Mouse (Mus musculus): ENCODE results near the gene Zfp148.
A peak's percentile ranks its signal among the peaks of the same experiment; 100 is the strongest.

The Zfp148 gene

DNA sequence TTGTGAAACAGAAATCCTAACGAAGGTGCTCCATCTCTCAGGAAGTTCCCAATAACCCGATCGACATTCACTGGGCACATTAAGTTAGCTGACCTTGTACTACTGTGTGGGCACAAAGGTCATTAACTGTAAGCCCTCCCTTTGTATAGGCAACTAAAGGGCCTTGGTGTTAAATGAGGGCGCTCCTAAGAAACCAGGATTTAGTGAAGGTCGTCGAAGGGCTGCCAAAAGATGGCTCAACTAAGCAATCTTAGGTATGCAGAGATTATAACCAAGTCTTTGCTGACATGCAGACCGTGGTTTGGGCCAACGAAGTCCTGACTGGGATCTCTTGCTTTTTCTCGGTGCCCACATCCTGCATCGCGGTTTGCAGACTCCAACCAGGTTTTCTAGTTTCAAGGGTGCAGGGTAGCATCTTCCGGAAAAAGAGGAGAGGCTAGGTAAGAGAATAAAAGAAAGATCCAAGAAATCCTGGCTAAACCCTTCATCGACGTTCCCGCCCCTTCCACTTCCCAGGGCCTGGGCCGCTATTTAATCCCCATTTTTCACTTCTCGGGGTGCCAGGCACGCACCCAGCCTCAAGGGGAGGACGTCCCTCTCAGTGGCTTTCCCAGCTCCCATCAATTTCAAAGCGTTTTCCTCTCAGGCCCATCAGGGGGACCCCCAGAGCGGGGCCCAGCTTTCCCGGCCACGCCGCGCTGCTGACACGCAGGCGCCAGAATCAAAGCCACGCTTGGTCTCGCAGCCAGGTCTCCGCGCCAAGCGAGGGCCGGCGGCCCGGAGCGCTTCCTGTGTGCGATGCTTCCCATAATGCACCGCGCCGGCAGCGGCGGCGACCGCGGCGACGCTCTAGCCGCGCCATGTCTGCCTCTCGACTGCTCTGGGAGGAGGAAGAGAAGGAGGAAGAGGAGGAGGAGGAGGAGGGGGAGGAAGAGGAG lies at the start of gene Zfp148:
Gene Zfp148, plus strand, starts transcription at position 893 of the 938 bp plus-strand sequence.
- DNase-seq (ENCODE audit: low spot score) = peak; percentile 91

DNA sequence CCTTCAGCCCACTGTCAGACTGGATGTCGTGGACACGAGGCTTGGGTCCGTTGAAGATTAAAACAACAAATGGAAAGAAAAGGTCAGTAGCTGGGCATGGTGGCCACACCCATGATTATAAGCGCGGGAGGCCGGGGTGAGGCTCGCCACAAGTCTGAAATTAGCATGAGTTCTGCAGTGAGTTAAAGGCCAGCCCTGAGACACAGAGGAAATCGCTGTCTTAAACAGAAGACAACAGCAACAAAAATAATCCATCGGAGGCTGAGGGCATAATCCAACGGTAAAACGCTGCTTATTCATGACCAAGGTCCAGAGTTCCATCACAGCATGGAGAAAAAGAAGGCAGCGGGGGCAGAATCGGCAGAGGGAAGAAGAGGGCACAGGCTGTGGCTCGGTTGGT lies 47.6 kb upstream of the Zfp148 start:
- no peak for DNase-seq (ENCODE audit: low spot score)

DNA sequence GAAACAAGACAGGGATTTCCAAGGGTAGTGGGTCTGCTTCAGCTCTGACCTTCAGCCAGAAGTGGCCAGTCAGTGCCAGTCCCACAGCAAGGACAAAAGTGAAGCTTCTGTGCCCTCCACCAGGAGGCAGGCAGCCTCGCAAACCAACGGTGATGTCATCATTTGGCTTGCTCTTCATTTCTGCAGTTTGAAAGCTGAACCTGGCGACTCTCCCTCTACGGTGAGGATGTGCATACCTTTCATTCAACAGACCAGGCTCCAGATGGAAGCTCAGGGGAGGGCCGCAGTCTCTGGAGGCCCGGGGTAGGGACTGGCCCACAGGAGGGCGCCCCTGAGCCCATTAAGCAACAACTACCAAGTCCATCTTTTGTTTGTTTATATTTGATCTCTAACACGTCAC lies 43.5 kb upstream of the Zfp148 start:
- DNase-seq (ENCODE audit: low spot score) = peak; percentile 76

DNA sequence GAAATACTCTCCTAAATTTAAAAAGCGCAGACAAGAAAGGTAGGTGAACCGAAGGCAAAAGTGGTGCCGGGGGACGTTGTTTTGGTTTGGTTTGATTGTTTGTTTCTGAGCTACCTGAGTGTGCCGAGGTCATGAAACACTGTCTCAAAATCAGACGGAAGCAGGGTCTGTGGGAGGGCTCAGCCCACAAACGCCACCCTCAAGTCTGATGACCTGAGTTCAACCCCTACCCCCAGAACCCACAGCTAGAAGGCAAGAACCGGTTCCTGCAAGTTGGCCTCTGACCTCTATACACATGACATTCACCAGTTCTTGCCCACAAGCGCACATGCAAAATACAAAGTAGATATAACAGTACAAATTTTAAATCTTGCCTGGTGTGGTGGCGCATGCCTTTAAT lies 43.0 kb upstream of the Zfp148 start:
- DNase-seq (ENCODE audit: low spot score) = no peak

DNA sequence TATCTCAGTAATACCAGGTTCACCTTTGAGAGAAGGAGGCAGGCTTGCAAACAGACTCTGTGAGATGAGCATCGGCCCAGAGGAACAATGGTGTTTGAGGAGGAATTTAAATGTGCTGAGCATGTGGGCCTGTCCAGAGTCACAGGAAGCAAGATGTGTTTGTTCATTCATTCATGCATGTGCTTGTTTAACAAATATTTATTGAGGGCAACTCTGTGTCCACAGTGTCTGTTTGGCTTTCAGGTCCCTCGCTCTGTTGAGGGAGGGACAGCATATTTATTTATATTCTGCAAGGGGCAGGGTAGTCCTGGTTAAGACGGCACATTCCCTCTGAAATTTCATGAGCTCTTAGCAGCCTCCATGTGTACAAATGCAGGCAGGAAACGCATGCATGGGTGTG lies 42.1 kb upstream of the Zfp148 start:
- no peak for DNase-seq (ENCODE audit: low spot score)

DNA sequence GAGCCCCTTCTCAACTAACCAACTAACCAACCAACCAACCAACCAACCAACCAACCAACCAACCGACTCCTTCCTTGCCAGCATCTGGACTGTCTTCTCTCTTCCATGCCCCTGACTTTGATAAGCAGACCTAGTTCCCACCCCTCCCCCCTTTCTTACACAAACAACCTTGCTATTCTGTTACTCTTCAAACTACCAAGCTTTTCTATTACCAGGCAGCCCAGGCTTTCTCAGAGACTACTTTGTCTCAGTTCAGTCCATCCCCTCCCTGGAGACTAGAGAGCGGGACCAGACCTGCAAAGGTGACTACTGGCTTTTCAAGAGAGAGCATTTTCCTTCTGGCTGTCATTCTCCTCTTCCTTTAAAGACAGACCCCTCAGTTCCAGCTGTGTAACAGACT lies 41.2 kb upstream of the Zfp148 start:
- no peak for DNase-seq (ENCODE audit: low spot score)

DNA sequence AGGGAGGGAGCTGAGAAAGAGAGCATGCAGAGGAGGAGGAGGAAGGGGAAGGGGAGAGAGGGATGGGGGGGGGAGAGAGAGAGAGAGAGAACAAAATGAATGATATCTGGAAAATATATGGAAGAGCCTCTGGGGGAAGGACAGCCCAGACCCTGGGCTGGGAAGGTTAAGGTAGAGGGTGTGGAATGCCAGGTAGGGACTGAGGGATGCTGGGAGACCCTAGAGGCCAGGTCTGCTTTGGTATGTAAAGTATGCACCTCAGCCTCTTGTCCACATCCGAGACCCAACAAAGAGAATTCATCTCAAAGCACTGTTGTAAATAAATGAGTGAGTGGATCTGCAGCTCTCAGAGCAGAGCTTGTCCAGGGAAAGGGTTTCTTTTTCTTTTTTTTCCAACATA lies 38.3 kb upstream of the Zfp148 start:
- no peak for DNase-seq (ENCODE audit: low spot score)

DNA sequence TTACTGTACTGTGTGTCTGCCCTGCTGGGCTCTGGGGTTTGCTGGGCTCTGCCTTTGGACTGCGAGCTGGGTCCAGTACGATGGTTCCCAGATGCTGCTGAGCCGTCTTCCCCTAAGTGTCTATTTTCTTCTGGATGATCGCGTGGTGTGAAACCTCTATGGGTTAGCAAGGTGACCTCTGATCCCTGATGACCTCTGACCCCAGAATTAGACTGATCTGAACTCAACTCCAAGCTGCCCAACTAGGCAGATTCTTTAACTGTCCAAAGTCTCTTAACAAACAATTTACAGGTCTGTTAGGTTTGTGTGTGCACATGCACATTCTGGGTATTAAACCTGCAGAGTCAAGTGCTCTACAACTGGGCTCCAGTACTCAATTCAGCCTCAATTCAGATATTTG lies 37.5 kb upstream of the Zfp148 start:
- no peak for DNase-seq (ENCODE audit: low spot score)

DNA sequence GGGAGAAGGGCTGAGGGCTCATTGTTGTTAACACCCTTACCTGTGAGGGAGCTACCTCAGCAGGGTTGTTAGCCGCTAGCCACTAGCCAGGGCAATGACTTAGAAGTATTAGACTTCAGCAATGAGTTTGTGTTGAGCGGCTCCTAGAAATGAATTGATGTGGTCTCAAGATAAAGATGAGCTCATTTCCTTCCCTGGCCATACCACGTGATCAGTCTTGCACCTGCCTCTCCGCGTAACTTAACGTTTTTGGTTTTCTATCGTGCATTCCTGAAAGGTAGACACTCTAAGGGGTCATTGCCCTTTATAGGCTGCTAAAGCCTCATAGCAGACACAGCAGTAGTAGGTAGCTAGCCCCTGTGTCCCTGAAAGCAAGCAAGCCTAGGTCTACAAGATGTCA lies 37.0 kb upstream of the Zfp148 start:
- DNase-seq (ENCODE audit: low spot score) = no peak

DNA sequence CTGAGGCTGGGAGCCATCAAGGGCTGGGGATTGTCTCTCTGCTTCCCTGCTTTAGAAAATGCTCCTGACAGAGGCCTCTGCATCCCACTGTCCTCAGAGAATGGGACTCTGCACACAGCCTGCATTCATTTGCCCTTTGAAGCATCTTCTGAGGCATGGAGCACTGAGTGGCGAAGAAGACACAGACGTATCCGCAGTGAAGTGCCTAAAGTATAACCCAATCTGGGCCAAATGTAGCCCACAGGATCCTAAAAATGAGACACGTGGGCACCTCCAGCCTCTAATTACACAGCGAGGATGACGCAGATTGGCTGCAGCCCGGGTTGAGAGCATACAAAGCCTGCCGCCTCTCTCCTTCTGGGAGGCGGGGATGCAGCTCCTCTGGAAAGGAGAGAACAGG lies 36.3 kb upstream of the Zfp148 start:
- peak; percentile 18 for DNase-seq (ENCODE audit: low spot score)

DNA sequence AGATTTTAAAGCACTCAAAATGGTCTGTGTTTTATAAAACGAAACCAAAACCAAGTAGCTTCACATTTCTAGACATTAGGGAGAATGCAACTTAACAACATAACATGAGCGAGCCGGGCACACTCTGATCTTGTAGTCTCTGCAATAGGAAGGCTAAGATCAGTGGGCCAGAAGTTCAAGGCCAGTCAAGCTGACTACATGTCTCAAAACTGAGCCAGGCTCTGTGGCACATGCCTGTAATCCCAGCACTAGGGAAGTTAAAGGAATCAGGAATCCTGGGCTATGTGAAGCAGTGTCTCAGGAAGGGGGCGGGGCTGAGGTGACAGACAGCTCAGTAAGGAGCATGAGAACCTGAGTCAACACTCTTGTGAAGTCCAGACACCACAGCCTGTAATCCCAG lies 35.8 kb upstream of the Zfp148 start:
- peak; percentile 20 for DNase-seq (ENCODE audit: low spot score)

DNA sequence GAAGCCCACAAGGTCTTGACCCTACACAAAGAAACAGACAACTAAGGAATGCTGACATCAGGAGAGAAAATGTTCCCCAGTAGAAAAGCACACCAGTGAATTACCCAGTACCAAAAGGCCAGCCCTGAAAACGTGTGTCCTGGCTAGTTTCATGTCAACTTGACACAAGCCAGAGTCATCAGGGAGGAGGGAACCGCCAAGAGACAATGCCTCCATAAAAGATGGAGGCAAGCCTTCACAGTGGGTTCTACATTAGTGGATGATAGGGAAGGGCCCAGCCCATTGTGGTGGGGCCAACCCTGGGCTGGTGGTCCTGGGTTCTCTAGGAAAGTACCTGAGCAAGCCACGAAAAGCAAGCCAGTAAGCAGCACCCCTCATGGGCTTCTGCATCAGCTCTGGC lies 34.3 kb upstream of the Zfp148 start:
- DNase-seq (ENCODE audit: low spot score) = no peak

DNA sequence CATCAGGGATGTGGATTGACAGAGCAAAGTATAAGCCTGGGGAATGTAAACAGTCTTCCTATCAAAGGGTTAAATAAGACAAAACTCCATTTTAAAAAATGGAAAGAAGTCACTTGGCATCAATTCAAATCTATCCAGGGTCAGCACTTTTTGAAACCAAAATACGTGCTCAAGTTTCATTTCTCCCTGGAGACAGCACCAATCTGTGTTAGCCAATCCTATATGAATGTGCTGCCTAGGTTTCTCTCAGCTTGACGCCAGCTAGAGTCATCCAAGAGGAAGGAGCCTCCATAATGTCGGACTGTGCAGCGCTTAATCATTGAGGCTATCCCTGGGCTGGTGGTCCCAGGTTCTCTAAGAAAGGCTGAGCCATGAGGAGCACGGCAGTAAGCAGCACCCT lies 33.5 kb upstream of the Zfp148 start:
- DNase-seq (ENCODE audit: low spot score) = no peak

DNA sequence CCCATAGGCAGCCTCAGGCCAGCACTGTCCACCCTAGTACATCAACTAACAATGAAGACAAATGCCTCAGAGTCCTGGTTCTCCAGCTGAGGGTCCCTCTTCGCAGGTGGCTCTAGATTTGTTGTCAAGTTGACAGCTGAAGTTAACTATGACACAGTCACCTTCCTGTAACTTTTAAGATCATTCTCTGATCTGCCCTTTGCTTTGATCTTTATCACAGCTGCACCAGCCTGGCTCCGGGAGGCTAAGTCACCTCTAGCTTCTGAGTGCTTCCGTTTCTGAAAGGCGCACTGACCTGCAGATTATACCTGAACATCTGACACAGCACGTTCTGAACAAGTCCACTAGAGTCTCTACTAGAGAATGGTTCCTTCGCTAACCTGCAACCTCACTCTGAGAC lies 22.8 kb upstream of the Zfp148 start:
- no peak for DNase-seq (ENCODE audit: low spot score)

DNA sequence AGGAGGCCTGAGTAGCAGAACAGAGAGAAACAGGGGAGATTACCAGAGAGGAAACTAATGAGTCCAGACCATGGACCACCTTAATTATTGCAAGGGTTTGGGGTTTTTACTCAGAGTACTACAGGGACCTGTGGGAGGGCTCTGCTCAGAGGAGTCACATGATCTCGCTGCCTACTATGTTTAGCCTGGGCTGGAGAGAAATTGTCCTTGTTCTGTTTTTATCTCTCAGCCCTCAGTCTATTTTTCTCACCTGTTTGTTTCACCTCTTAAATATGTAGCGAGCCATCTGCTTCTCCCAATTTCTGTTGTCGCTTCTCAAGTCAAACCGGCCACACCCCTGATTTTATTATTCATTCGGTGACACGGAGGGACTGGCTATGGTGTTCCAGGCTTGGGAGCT lies 14.9 kb upstream of the Zfp148 start:
- DNase-seq (ENCODE audit: low spot score) = no peak

DNA sequence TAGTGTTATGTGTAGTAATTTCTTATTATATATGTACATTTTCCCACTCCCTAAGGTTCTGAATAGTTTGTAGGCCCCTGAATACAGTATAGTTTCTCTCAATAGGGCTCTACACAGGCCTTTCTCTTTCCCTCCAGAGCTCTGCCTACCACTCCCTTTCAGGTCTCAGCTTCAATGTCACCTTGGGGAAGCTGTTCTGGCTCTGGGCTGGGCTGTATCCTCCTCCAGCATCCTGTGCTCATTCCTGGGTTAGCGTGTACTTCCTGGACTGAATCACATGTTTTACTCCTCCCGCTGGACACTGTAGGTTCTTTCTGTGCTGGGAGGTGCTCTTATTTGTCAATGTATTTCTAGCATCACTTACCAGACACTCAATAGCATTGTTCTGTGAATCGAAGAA lies 12.0 kb upstream of the Zfp148 start:
- DNase-seq (ENCODE audit: low spot score) = no peak

DNA sequence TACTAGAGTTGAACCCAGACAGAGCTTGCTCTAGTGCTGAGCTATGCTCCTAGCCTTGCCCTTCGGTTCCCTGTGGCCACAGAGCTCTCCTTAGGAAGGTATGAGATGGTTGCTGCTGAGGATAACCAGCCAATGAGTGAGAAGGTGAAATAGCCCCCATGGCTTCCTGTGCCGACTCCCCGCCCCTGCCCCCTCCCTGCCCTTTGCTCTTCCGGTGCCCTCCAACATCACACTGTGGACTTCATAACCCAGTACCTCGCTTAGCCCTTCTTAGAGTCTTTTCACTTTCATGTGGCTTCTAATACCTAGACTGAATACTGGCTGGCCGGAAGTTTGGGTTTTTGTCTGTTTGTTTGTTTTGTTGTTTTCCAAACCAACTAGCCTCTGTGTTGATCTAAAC lies 9.8 kb upstream of the Zfp148 start:
- DNase-seq (ENCODE audit: low spot score) = no peak

DNA sequence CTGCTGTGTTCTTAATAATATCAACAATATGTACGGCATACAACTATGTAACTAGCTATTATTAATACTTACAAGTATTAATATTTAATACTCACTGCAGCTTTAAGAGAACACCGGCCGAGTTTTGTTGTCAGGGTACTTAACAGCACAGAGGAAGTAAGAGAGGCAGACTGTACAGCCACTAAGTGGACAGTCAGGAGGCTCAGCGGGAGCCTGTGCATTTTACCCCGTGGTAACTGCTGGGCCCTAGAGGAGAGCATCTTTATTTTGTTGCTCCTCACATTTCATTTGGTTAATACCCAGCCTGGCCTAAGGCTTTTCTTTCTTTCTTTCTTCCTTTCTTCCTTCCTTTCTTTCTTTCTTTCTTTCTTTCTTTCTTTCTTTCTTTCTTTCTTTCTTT lies 8.0 kb upstream of the Zfp148 start:
- no peak for DNase-seq (ENCODE audit: low spot score)

DNA sequence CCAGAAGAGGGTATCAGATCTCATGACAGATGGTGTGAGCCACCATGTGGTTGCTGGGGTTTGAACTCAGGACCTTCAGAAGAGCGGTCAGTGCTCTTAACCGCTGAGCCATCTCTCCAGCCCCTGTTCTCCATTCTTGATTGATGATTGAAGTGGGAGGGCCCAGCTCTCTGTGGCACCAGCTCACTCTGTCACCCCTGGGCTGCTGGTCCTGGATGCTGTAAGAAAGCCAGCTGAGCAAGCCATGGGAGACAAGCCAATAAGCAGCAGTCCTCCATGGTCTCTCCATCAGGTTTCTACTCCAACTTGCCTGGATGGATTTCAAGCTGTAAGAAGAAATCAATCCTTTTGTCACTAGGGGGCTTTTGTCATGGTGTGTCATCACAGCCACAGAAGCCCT lies 7.3 kb upstream of the Zfp148 start:
- DNase-seq (ENCODE audit: low spot score) = no peak

DNA sequence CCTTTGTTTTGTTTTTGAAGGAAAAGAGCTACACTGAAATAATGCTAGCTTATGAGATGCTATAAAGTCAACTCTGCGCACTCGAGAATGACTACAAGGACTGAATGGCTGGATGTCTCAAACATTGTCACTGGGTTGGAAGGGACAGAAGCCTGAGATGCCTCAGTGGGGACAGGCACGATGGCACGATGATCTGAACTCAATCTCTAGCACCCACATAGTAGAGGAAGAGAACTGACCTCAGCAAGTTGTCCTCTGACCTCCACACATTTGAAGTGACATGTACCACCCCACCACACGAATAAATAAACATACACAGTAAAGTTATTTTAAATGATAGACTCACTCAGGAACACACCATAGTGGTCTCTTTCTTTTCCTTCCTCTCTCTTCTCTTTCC lies 4.4 kb upstream of the Zfp148 start:
- no peak for DNase-seq (ENCODE audit: low spot score)

DNA sequence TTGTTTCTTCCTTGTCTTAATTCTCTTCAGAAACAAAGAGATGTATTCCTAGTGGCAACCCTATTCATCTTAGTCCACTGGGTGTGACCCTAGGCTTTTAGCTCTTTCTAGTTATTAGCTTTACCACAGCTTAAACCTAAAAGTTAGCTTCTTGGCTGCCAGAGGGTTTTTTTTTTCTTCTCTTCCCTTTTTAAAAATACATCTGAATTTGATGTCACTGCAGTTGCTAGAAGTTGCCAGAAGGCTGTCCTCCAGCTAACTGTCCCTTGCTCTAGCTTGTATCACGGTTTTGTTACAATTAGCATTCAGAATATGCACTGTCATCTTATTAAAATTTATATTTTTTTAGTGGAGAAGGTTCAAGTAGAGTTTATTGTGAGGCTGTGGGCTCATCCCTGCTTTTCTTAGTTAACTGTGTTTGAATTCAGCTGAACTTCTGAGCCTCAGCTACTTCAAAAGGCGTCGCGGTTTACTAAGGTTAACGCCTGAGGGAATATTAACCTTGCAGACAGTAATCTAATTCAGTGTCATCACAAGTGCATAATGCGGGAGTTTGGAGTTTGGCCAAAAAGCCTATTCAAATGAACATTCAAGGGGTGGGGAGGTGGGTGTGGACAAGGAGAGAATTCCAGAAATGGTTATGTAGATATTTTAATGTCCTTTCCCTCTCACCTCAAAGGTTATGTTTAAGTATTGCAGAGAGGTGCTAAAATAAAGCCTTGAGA lies 1.3 kb upstream of the Zfp148 start:
- no peak for DNase-seq (ENCODE audit: low spot score)

DNA sequence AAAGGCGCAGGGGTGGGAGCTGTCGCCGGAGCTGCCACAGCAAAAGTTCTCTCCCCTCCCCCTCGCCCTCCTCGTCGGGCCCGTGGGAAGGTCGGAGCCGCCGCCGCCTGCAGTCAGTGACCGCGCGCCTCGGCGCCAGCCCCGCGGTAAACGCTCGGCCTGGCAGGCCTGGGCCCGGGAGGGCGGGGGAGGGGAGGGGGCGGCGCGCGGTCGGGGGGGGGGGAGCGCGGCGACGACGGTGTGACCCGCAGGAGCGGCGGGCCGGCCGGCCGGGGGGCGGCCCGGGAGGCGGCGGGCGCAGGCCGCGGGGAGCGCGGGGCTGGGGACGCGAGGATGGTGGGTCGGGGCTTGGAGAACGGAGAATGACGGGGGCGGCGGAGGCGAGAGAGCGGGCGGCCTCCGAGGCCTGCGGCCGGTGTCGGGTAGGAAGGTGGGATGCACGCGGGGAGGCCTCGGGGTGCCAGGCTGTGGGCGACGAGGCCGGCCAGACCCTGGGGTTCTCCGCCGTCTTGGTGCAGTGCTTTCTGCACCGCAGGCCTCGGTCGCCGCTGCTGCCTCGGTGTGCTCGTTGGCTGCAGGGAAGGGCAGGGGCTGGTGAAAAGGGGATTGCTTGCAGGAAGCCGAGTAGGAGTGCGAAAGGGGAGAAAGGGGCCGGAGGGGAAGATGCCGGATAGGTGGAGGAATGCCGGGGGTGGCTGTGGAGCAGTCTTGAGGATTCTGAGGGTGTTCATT lies 412 bp downstream of the Zfp148 start:
- DNase-seq (ENCODE audit: low spot score) = peak; percentile 59
